Mouse (Mus musculus) limb, embryonic 14.5 days (tissue): Measurements from ENCODE around the gene Gm20388. TPM values are rescaled to one million over a fixed set of nuclear protein-coding genes. Genes with fewer than 3 reads are reported as not detected.

ENCODE experiments used
- ATAC-seq: fragments of 200-750 bp; cut with Nextera tagmentation; 2 replicates; pipeline ENCODE4 v1.8.0; 2017; ENCODE audit warnings: low read depth, moderate number of reproducible peaks, moderate TSS enrichment; ENCODE audit not compliant: low FRiP score
- DNase-seq: peaks from one replicate; pipeline ENCODE4 v3.0.0-alpha.2; 2015; ENCODE audit warnings: low spot score
- H3K27ac ChIP-seq: fragments of 300-500 bp; sonication (generic); replicated peaks from 2 replicates; pipeline ENCODE4 v1.5.1; 2014; ENCODE audit warnings: low read depth, mild to moderate bottlenecking, low read length, moderate library complexity, mixed read lengths
- H3K27me3 ChIP-seq: fragments of 300-500 bp; sonication (generic); 2 replicates; pipeline ENCODE4 v1.6.1; 2014; ENCODE audit warnings: low read length, mixed read lengths; ENCODE audit not compliant: control insufficient read depth, insufficient read depth
- H3K36me3 ChIP-seq: fragments of 300-500 bp; sonication (generic); 2 replicates; pipeline ENCODE4 v1.6.1; 2014; ENCODE audit warnings: mild to moderate bottlenecking, low read length, moderate library complexity, mixed read lengths; ENCODE audit not compliant: control insufficient read depth, insufficient read depth
- H3K4me1 ChIP-seq: fragments of 300-500 bp; sonication (generic); 2 replicates; pipeline ENCODE4 v1.6.1; 2014; ENCODE audit warnings: antibody characterized with exemption, low read length, mixed read lengths; ENCODE audit not compliant: control insufficient read depth, insufficient read depth
- H3K4me2 ChIP-seq: fragments of 300-500 bp; sonication (generic); replicated peaks from 2 replicates; pipeline ENCODE4 v1.6.1; 2014; ENCODE audit warnings: low read depth, mild to moderate bottlenecking, low read length, moderate library complexity; ENCODE audit not compliant: severe bottlenecking
- H3K4me3 ChIP-seq: fragments of 300-500 bp; sonication (generic); replicated peaks from 2 replicates; pipeline ENCODE4 v1.5.1; 2014; ENCODE audit warnings: low read length
- H3K9ac ChIP-seq: fragments of 300-500 bp; sonication (generic); 2 replicates; pipeline ENCODE4 v1.6.1; 2014; ENCODE audit warnings: mild to moderate bottlenecking, low read depth, low read length, moderate library complexity; ENCODE audit not compliant: severe bottlenecking
- H3K9me3 ChIP-seq: fragments of 300-500 bp; sonication (generic); 2 replicates; pipeline ENCODE4 v1.6.1; 2016; ENCODE audit warnings: low read length; ENCODE audit not compliant: control insufficient read depth
- POLR2A ChIP-seq: fragments of 200-500 bp; IDR thresholded peaks from 2 replicates; pipeline ENCODE4 v1.8.0; 2012; ENCODE audit warnings: inconsistent platforms, mild to moderate bottlenecking, moderate library complexity, borderline replicate concordance; ENCODE audit not compliant: insufficient read depth, insufficient read length; ENCODE audit errors: extremely low read depth
- WGBS: fragments of 180-500 bp; shearing (Covaris S2); extraction: QIAGEN DNeasy Blood & Tissue Kit; methylation state at CpG from one replicate; pipeline ENCODE4 v1.1.7; 2014; 5-methylcytosine and 5-hydroxymethylcytosine counted together
- polyA plus RNA-seq, 2 experiments: library from polyadenylated mRNA; depleted of rRNA in 1 of 2; stranded (reverse) in 1 of 2; unstranded in 1 of 2; fragments of >200 nt; fragmentation: Nextera tagmentation in 1 of 2; extraction: Ambion mirVana in 1 of 2; gene quantifications; 2 replicates each; pipeline versions ENCODE4 v1.2.1 to v1.2.3; 2012 to 2014

Gm20388 gene
- polyA plus RNA-seq, 2 experiments: 1.9 to 49.9 TPM

DNA sequence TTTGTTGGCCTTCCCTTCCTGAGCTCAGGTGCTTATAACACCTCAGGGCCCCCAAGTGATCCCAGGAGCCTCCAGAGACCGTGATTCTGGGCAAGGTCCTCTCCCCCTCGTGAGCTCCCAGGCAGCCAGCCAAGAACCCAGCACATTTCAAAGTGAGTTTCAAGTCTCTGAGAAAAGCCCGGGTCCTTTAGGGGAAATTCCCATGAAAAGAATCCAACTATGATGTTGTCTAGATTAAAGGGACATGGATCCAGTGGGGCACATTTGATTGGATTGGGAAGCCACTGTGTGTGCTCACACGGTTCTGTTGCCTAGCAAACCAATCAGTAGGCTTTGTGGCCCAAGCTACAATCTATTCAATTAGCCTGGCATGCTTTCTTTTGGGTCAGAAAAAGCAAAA is 936.6 kb downstream of the Gm20388 start:
- 3% methylated on average over 4 of the region's 4 CpGs for WGBS
- Histone ChIP-seq H3K9ac (no peak overlapping the region), H3K4me2 (no peak overlapping the region), H3K4me3 (no peak overlapping the region), H3K4me1 (peaks cover 11% of the 10 kb centered on the region), H3K9me3 (no peaks in the 10 kb centered on the region), H3K36me3 (no peaks in the 10 kb centered on the region), H3K27me3 (peaks cover 7% of the 10 kb centered on the region; the same call in 1 of the 2 replicates), H3K27ac (no peak overlapping the region)
- no peak for TF ChIP-seq POLR2A
- no peak for ATAC-seq
- DNase-seq: peak; percentile 15

DNA sequence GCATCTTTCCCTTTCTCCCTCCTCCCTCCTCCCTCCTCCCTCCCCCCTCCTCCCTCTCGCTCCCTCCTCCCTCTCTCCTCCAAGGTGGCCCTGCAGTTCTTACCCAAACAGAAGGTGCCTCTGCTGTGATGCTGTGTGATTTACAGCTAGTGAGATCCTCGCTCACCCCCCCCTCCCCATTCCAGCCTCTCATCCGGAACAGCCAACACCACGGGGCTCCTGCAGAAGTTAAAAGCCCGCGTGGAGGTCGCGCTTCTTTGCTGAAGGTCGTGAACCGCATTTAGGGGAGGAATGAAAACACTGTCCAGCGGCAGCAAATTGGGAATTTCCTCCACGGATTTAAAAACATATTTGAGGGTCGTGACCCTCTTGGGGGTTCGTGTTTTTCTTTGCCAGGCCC is 937.1 kb downstream of the Gm20388 start:
- Histone ChIP-seq H3K27ac (no peak overlapping the region), H3K4me1 (peaks cover 11% of the 10 kb centered on the region), H3K27me3 (peaks cover 7% of the 10 kb centered on the region; the same call in 1 of the 2 replicates), H3K36me3 (no peaks in the 10 kb centered on the region), H3K9ac (no peak overlapping the region), H3K4me3 (no peak overlapping the region), H3K9me3 (no peaks in the 10 kb centered on the region), H3K4me2 (0 out of 2 replicates have a peak overlapping the region, but pooled peaks have one; percentile 16)
- no peak for ATAC-seq
- 6% methylated on average over 13 of the region's 14 CpGs for WGBS
- no peak for TF ChIP-seq POLR2A
- DNase-seq: no peak

DNA sequence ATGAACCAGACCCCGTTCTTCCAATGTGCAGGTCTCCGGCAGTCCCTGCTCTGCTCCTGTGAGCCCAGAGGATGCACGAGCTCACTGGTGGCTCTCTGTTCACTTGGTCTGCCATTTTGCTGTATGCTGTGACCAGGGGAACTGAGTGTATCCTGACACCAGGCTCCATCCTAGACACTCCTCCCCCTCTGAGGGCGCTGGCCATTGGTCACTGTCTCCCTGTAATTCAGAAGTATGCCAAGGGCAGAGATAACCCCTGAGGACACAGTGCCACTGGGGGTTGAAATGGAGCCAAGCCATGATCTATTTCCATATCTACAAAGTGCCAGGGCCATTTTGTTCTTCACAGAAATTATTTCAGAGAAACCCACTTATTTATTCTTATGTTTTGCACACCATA is 937.8 kb downstream of the Gm20388 start:
- Histone ChIP-seq H3K27ac (no peak overlapping the region), H3K27me3 (peaks cover 7% of the 10 kb centered on the region; the same call in 1 of the 2 replicates), H3K36me3 (no peaks in the 10 kb centered on the region), H3K4me3 (no peak overlapping the region), H3K4me2 (no peak overlapping the region), H3K9ac (no peak overlapping the region), H3K9me3 (no peaks in the 10 kb centered on the region), H3K4me1 (peaks cover 11% of the 10 kb centered on the region)
- TF ChIP-seq POLR2A: no peak
- DNase-seq: no peak
- ATAC-seq: no peak
- WGBS: 56% methylated on average over 4 of the region's 4 CpGs

- H3K4me1 ChIP-seq: peaks cover 7% of the 10 kb centered on the region
- H3K27me3 ChIP-seq: peaks cover 7% of the 10 kb centered on the region; the same call in 1 of the 2 replicates
- ATAC-seq: no peak
- H3K4me3 ChIP-seq: no peak overlapping the region
- H3K9ac ChIP-seq: no peak overlapping the region
- DNase-seq: no peak
- H3K4me2 ChIP-seq: no peak overlapping the region
- no peak for TF ChIP-seq POLR2A
- 80% methylated on average over 12 of the region's 12 CpGs for WGBS
- H3K9me3 ChIP-seq: no peaks in the 10 kb centered on the region
- H3K27ac ChIP-seq: no peak overlapping the region
- H3K36me3 ChIP-seq: no peaks in the 10 kb centered on the region
These were observed 940.8 kb downstream of the Gm20388 start for GRCm38 (mm10) chr8:120851411-120851810.

- Histone ChIP-seq H3K36me3 (no peaks in the 10 kb centered on the region), H3K4me3 (no peak overlapping the region), H3K4me1 (no peaks in the 10 kb centered on the region; the same call in 1 of the 2 replicates), H3K9ac (no peak overlapping the region), H3K9me3 (no peaks in the 10 kb centered on the region), H3K27me3 (no peaks in the 10 kb centered on the region), H3K27ac (no peak overlapping the region), H3K4me2 (no peak overlapping the region)
- TF ChIP-seq POLR2A: no peak
- ATAC-seq (no peak), DNase-seq (no peak)
- 75% methylated on average over 14 of the region's 14 CpGs for WGBS
These were observed 949.2 kb downstream of the Gm20388 start for GRCm38 (mm10) chr8:120859881-120860280.
